Mouse (Mus musculus) kidney, adult 2 months (tissue): ENCODE results near the gene Slc35a2. TPM values are rescaled to one million over a fixed set of nuclear protein-coding genes. Genes with fewer than 3 reads are reported as not detected.
"Not testable (repeated sequence)": the region's sequence is repeated elsewhere in the genome, so short reads cannot be mapped to it uniquely, and the experiment has no call there.

Experiments used
- DNase-seq: peaks from one replicate; pipeline ENCODE4 v3.0.0; 2021
- H3K27ac ChIP-seq: fragments of 200-500 bp; 2 replicates; pipeline ENCODE4 v1.5.1; 2012; ENCODE audit warnings: low read depth, low read length, control low read depth, inconsistent platforms; ENCODE audit not compliant: insufficient read depth
- H3K27me3 ChIP-seq: fragments of 200-500 bp; replicated peaks from 2 replicates; pipeline ENCODE4 v1.6.1; 2012; ENCODE audit warnings: mild to moderate bottlenecking, moderate library complexity, low read length, inconsistent platforms; ENCODE audit not compliant: control insufficient read depth, insufficient read depth
- H3K36me3 ChIP-seq: fragments of 200-500 bp; 2 replicates; pipeline ENCODE4 v1.6.1; 2012; ENCODE audit warnings: mild to moderate bottlenecking, moderate library complexity, low read length, inconsistent platforms; ENCODE audit not compliant: control insufficient read depth, insufficient read depth
- H3K4me1 ChIP-seq: fragments of 200-500 bp; 2 replicates; pipeline ENCODE4 v1.6.1; 2011; ENCODE audit warnings: low read length; ENCODE audit not compliant: control insufficient read depth, insufficient read depth
- H3K4me3 ChIP-seq: fragments of 200-500 bp; 2 replicates; pipeline ENCODE4 v1.5.1; 2011; ENCODE audit warnings: mild to moderate bottlenecking, low read depth, low read length, control low read depth; ENCODE audit not compliant: insufficient read depth
- CTCF ChIP-seq: fragments of 200-500 bp; conservative IDR thresholded peaks from 2 replicates; pipeline ENCODE4 v1.5.1; 2011; ENCODE audit warnings: low read depth, mild to moderate bottlenecking, control low read depth, low read length, moderate library complexity, mixed read lengths; ENCODE audit not compliant: insufficient read depth, insufficient read length
- POLR2A ChIP-seq: fragments of 200-500 bp; IDR thresholded peaks from one replicate; pipeline ENCODE4 v1.6.1; 2011; ENCODE audit warnings: low read depth, low read length, control low read depth
- WGBS: fragments of 180-500 bp; shearing (Covaris S2); methylation state at CpG from one replicate; pipeline ENCODE4 v1.1.7; 2018; 5-methylcytosine and 5-hydroxymethylcytosine counted together
- polyA plus RNA-seq: library from polyadenylated mRNA; depleted of rRNA; stranded (reverse); fragments of >200 nt; gene quantifications from 2 replicates; pipeline ENCODE4 v1.2.3, GENCODE M21; 2012

Slc35a2 gene
- polyA plus RNA-seq, 1 experiment, result 50.1 TPM

GRCm38 (mm10) chrX:7904441-7904840 lies 20.6 kb downstream of the Slc35a2 start:
- Histone ChIP-seq H3K4me3 (no peak overlapping the region), H3K36me3 (no peaks in the 10 kb centered on the region), H3K4me1 (no peaks in the 10 kb centered on the region), H3K27ac (no peak overlapping the region), H3K27me3 (no peaks in the 10 kb centered on the region)
- no peak for TF ChIP-seq POLR2A
- TF ChIP-seq CTCF, result no peak
- DNase-seq, result no peak
- 93% methylated on average over 5 of the region's 5 CpGs for WGBS

GRCm38 (mm10) chrX:7907735-7908134 lies 23.9 kb downstream of the Slc35a2 start, which contains the start of gene Gm10491:
Gene Gm10491, minus strand, starts transcription at chrX:7907835.
- 94% methylated on average over 5 of the region's 5 CpGs for WGBS
- Histone ChIP-seq H3K36me3 (no peaks in the 10 kb centered on the region), H3K4me1 (no peaks in the 10 kb centered on the region), H3K27ac (no peak within 1 kb of the TSS), H3K4me3 (no peak within 1 kb of the TSS), H3K27me3 (no peaks in the 10 kb centered on the region)
- no peak for DNase-seq
- no peak for TF ChIP-seq CTCF
- TF ChIP-seq POLR2A, result no peak

- H3K4me3 ChIP-seq, H3K4me1 ChIP-seq, H3K27ac ChIP-seq, DNase-seq, H3K27me3 ChIP-seq, H3K36me3 ChIP-seq: not testable (repeated sequence)
- 97% methylated on average over 4 of the region's 4 CpGs for WGBS
These were observed 25.4 kb downstream of the Slc35a2 start, which contains the start of gene Gm10490 for GRCm38 (mm10) chrX:7909242-7909641. Gene Gm10490, plus strand, starts transcription at chrX:7909542.

- no peaks in the 10 kb centered on the region for H3K27me3 ChIP-seq
- no peak overlapping the region for H3K4me3 ChIP-seq
- no peaks in the 10 kb centered on the region for H3K36me3 ChIP-seq
- H3K27ac ChIP-seq, result no peak overlapping the region
- 46% methylated on average over 6 of the region's 6 CpGs for WGBS
- peak; percentile 33 for TF ChIP-seq CTCF
- no peak for TF ChIP-seq POLR2A
- peak; percentile 14 for DNase-seq
- no peaks in the 10 kb centered on the region for H3K4me1 ChIP-seq
These were observed 26.6 kb downstream of the Slc35a2 start for GRCm38 (mm10) chrX:7910473-7910872.

- H3K4me1 ChIP-seq, H3K27ac ChIP-seq, H3K4me3 ChIP-seq, H3K36me3 ChIP-seq, H3K27me3 ChIP-seq: not testable (repeated sequence)
- peak; percentile 32 for DNase-seq
- 2% methylated on average over 3 of the region's 3 CpGs for WGBS
- peak; percentile 17; the same call in 1 of the 2 replicates for TF ChIP-seq CTCF
These were observed 31.8 kb downstream of the Slc35a2 start for GRCm38 (mm10) chrX:7915669-7916068.

GRCm38 (mm10) chrX:7917960-7918359 lies 34.1 kb downstream of the Slc35a2 start:
- not testable (repeated sequence) for H3K4me1 ChIP-seq, H3K4me3 ChIP-seq, DNase-seq, H3K27ac ChIP-seq, H3K36me3 ChIP-seq, H3K27me3 ChIP-seq
- 79% methylated on average over 6 of the region's 6 CpGs for WGBS
- TF ChIP-seq CTCF, result 0 out of 2 replicates have a peak, but pooled peaks have one; percentile 14

- no peak within 1 kb of the TSS for H3K4me3 ChIP-seq
- DNase-seq, result no peak
- no peak within 1 kb of the TSS for H3K27ac ChIP-seq
- no peak for TF ChIP-seq POLR2A
- TF ChIP-seq CTCF, result no peak
- no peaks in the 10 kb centered on the region; the same call in 1 of the 2 replicates for H3K27me3 ChIP-seq
- WGBS, result 19% methylated on average over 21 of the region's 40 CpGs
- no peaks in the 10 kb centered on the region for H3K36me3 ChIP-seq
- no peaks in the 10 kb centered on the region for H3K4me1 ChIP-seq
These were observed 36.0 kb downstream of the Slc35a2 start, which contains the start of gene Pcsk1n for GRCm38 (mm10) chrX:7919601-7920383. Gene Pcsk1n, plus strand, starts transcription at chrX:7919822.
